Mouse (Mus musculus) A20 (cell line): ENCODE measurements at regions not wholly inside any gene's neighbourhood (a gene's known extent, or its start where the extent isn't known, plus 50 kb on each side); places are given as distances from the start of the nearest gene placed in this dataset.

Experiments
- DNase-seq: peaks from one replicate; pipeline ENCODE4 v3.0.0-alpha.2; 2011; ENCODE audit warnings: low read depth, low spot score

- DNase-seq: no peak
Measured at GRCm38 (mm10) chr2:170219611-170220401, 71.9 kb upstream of the Zfp217 start.

- no peak for DNase-seq
Measured at GRCm38 (mm10) chr2:170219161-170219581, 71.3 kb upstream of the Zfp217 start.

- peak; percentile 41 for DNase-seq
Measured at GRCm38 (mm10) chr2:170218230-170219044, 70.5 kb upstream of the Zfp217 start.

- no peak for DNase-seq
Measured at GRCm38 (mm10) chr2:170216311-170216710, 68.4 kb upstream of the Zfp217 start.

GRCm38 (mm10) chr2:170209121-170209520 lies 61.2 kb upstream of the Zfp217 start:
- no peak for DNase-seq

- peak; percentile 55 for DNase-seq
Measured at GRCm38 (mm10) chr2:170207878-170208277, 60.0 kb upstream of the Zfp217 start.

- no peak for DNase-seq
Measured at GRCm38 (mm10) chr2:170207395-170207794, 59.5 kb upstream of the Zfp217 start.

- DNase-seq: no peak
Measured at GRCm38 (mm10) chr2:170206870-170207269, 59.0 kb upstream of the Zfp217 start.

- DNase-seq: peak; percentile 39
Measured at GRCm38 (mm10) chr2:170206442-170206754, 58.5 kb upstream of the Zfp217 start.

- peak; percentile 49 for DNase-seq
Measured at GRCm38 (mm10) chr2:170205591-170206441, 57.9 kb upstream of the Zfp217 start.

- DNase-seq: peak; percentile 46
Measured at GRCm38 (mm10) chr2:170204768-170205514, 57.0 kb upstream of the Zfp217 start.

- no peak for DNase-seq
Measured at GRCm38 (mm10) chr2:170203496-170203895, 55.6 kb upstream of the Zfp217 start.

- peak; percentile 77 for DNase-seq
Measured at GRCm38 (mm10) chr2:170201816-170202371, 54.0 kb upstream of the Zfp217 start.
